Mouse (Mus musculus) retina, adult 2 months (tissue): ENCODE data around the gene C1qtnf4.
A peak's percentile ranks its signal among the peaks of the same experiment; 100 is the strongest.
"Not testable (repeated sequence)": the region's sequence is repeated elsewhere in the genome, so short reads cannot be mapped to it uniquely, and the experiment has no call there.

Source experiments
- DNase-seq: peaks from one replicate; pipeline ENCODE4 v3.0.0-alpha.2; 2012; ENCODE audit warnings: low read depth, low spot score

C1qtnf4 gene

GRCm38 (mm10) chr2:90881824-90882223 lies 3.8 kb upstream of the C1qtnf4 start:
- DNase-seq: no peak

- no peak for DNase-seq
Observed at GRCm38 (mm10) chr2:90886436-90886835, 776 bp downstream of the C1qtnf4 start.

- DNase-seq: no peak
Observed at GRCm38 (mm10) chr2:90887627-90888026, 2.0 kb downstream of the C1qtnf4 start.

GRCm38 (mm10) chr2:90889550-90890548 lies 4.2 kb downstream of the C1qtnf4 start:
- peak; percentile 64 for DNase-seq

GRCm38 (mm10) chr2:90893673-90894298 lies 8.1 kb downstream of the C1qtnf4 start:
- DNase-seq: no peak

- not testable (repeated sequence) for DNase-seq
Observed at GRCm38 (mm10) chr2:90894299-90894677, 8.6 kb downstream of the C1qtnf4 start.

GRCm38 (mm10) chr2:90903398-90903797 lies 17.7 kb downstream of the C1qtnf4 start:
- DNase-seq: no peak

GRCm38 (mm10) chr2:90904076-90904855 lies 18.6 kb downstream of the C1qtnf4 start, which contains the start of the genes Kbtbd4 and Ndufs3:
TSS of gene Kbtbd4 (plus strand) at chr2:90904740.
TSS of gene Ndufs3 (minus strand) at chr2:90904827.
- peak; percentile 81 for DNase-seq

GRCm38 (mm10) chr2:90904856-90905224 lies 19.2 kb downstream of the C1qtnf4 start:
- DNase-seq: no peak

- no peak for DNase-seq
Observed at GRCm38 (mm10) chr2:90906721-90907120, 21.1 kb downstream of the C1qtnf4 start.

GRCm38 (mm10) chr2:90910861-90911260 lies 25.2 kb downstream of the C1qtnf4 start:
- no peak for DNase-seq

GRCm38 (mm10) chr2:90911668-90912067 lies 26.0 kb downstream of the C1qtnf4 start:
- no peak for DNase-seq

- DNase-seq: no peak
Observed at GRCm38 (mm10) chr2:90913671-90914070, 28.0 kb downstream of the C1qtnf4 start.

- no peak for DNase-seq
Observed at GRCm38 (mm10) chr2:90915516-90915915, 29.9 kb downstream of the C1qtnf4 start.

- no peak for DNase-seq
Observed at GRCm38 (mm10) chr2:90916560-90917232, 31.0 kb downstream of the C1qtnf4 start.

GRCm38 (mm10) chr2:90917233-90917998 lies 31.8 kb downstream of the C1qtnf4 start:
- no peak for DNase-seq

- DNase-seq: no peak
Observed at GRCm38 (mm10) chr2:90917999-90918698, 32.5 kb downstream of the C1qtnf4 start.

GRCm38 (mm10) chr2:90921178-90921577 lies 35.5 kb downstream of the C1qtnf4 start:
- no peak for DNase-seq

GRCm38 (mm10) chr2:90922636-90923035 lies 37.0 kb downstream of the C1qtnf4 start:
- no peak for DNase-seq

GRCm38 (mm10) chr2:90928566-90928965 lies 42.9 kb downstream of the C1qtnf4 start:
- DNase-seq: no peak
